Mouse (Mus musculus) heart, postnatal 36 days (tissue): ENCODE data around the gene Skap2. TPM values are rescaled to one million over a fixed set of nuclear protein-coding genes. Genes with fewer than 3 reads are reported as not detected.

ENCODE experiments used
- DNase-seq, 2 experiments: peaks; one replicate each; pipeline ENCODE4 v3.0.0; 2021 to 2022
- intact Hi-C: fragments of 180-260 bp; cut with DNase I; formaldehyde crosslinking; loops from one replicate; pipeline ENCODE4 v1.15.1; 2025
- total RNA-seq, 2 experiments: library from RNA; stranded (reverse); gene quantifications; 2 replicates each; pipeline ENCODE4 v1.2.3; 2021

Gene Skap2
- total RNA-seq, 2 experiments from 2014 or later = 8.0 to 8.2 TPM

- intact Hi-C loops = no loop called here
- DNase-seq = peak in 1 of 2 experiments; percentile 32
Observed at GRCm38 (mm10) chr6:52005963-52006648, 6.2 kb downstream of the Skap2 start.

GRCm38 (mm10) chr6:52005616-52005962 lies 6.8 kb downstream of the Skap2 start:
- DNase-seq = no peak

GRCm38 (mm10) chr6:52004995-52005394 lies 7.4 kb downstream of the Skap2 start:
- intact Hi-C loops = no loop called here
- DNase-seq = no peak

More at GRCm38 (mm10) chr6:52005616-52005962, 6.8 kb downstream of the Skap2 start:
- intact Hi-C loops = no loop called here

GRCm38 (mm10) chr6:52002676-52003075 lies 9.7 kb downstream of the Skap2 start:
- intact Hi-C loops = loop anchor here (1.0 kb wide), 1 partner anchor 195 kb away; no protein-coding TSS in a partner anchor
- no peak for DNase-seq

GRCm38 (mm10) chr6:51999157-51999478 lies 13.2 kb downstream of the Skap2 start:
- DNase-seq = no peak
- intact Hi-C loops = loop anchor here (1.0 kb wide), 1 partner anchor 123 kb away; no protein-coding TSS in a partner anchor

- intact Hi-C loops = loop anchor here (1.0 kb wide), 1 partner anchor 122 kb away; no protein-coding TSS in a partner anchor
Observed at GRCm38 (mm10) chr6:51998409-51999156, 13.8 kb downstream of the Skap2 start.

GRCm38 (mm10) chr6:51987999-51988398 lies 24.4 kb downstream of the Skap2 start:
- DNase-seq = no peak
- intact Hi-C loops = no loop called here

More at GRCm38 (mm10) chr6:51998409-51999156, 13.8 kb downstream of the Skap2 start:
- DNase-seq = no peak

GRCm38 (mm10) chr6:51977638-51978037 lies 34.7 kb downstream of the Skap2 start:
- intact Hi-C loops = no loop called here
- no peak for DNase-seq

GRCm38 (mm10) chr6:51975751-51976150 lies 36.6 kb downstream of the Skap2 start:
- intact Hi-C loops = no loop called here
- DNase-seq = no peak

- DNase-seq = no peak
- intact Hi-C loops = no loop called here
Observed at GRCm38 (mm10) chr6:51958992-51959391, 53.4 kb downstream of the Skap2 start.

- intact Hi-C loops = no loop called here
- no peak for DNase-seq
Observed at GRCm38 (mm10) chr6:51956048-51956792, 56.1 kb downstream of the Skap2 start.

GRCm38 (mm10) chr6:51947661-51948060 lies 64.7 kb downstream of the Skap2 start:
- intact Hi-C loops = no loop called here
- DNase-seq = no peak

- no peak for DNase-seq
Observed at GRCm38 (mm10) chr6:51944916-51945315, 67.4 kb downstream of the Skap2 start.

GRCm38 (mm10) chr6:51933998-51934397 lies 78.4 kb downstream of the Skap2 start:
- intact Hi-C loops = no loop called here
- no peak for DNase-seq

More at GRCm38 (mm10) chr6:51944916-51945315, 67.4 kb downstream of the Skap2 start:
- intact Hi-C loops = no loop called here

- DNase-seq = no peak
- intact Hi-C loops = no loop called here
Observed at GRCm38 (mm10) chr6:51933034-51933611, 79.2 kb downstream of the Skap2 start.

- intact Hi-C loops = no loop called here
- DNase-seq = no peak
Observed at GRCm38 (mm10) chr6:51927101-51927500, 85.2 kb downstream of the Skap2 start.

GRCm38 (mm10) chr6:51921831-51922230 lies 90.5 kb downstream of the Skap2 start:
- intact Hi-C loops = no loop called here
- DNase-seq = no peak

- intact Hi-C loops = no loop called here
- no peak for DNase-seq
Observed at GRCm38 (mm10) chr6:51908495-51908894, 103.9 kb downstream of the Skap2 start.

- no peak for DNase-seq
- intact Hi-C loops = no loop called here
Observed at GRCm38 (mm10) chr6:51905659-51906058, 106.7 kb downstream of the Skap2 start.

GRCm38 (mm10) chr6:51901544-51901943 lies 110.8 kb downstream of the Skap2 start:
- intact Hi-C loops = no loop called here
- DNase-seq = no peak
